Mouse (Mus musculus) limb, embryonic 11.5 days (tissue): Measurements from ENCODE around the gene Oard1. TPM values are rescaled to one million over a fixed set of nuclear protein-coding genes. Genes with fewer than 3 reads are reported as not detected.

Experiments
- ATAC-seq: fragments of 200-750 bp; cut with Nextera tagmentation; 2 replicates; pipeline ENCODE4 v1.8.0; 2017; ENCODE audit warnings: low read depth; ENCODE audit not compliant: insufficient number of reproducible peaks, low FRiP score, low TSS enrichment
- DNase-seq: peaks from one replicate; pipeline ENCODE4 v3.0.0-alpha.2; 2015; ENCODE audit warnings: low spot score
- H3K27ac ChIP-seq: fragments of 300-500 bp; sonication (generic); replicated peaks from 2 replicates; pipeline ENCODE4 v1.5.1; 2014; ENCODE audit warnings: low read depth, mild to moderate bottlenecking, low read length
- H3K27me3 ChIP-seq: fragments of 300-500 bp; sonication (generic); 2 replicates; pipeline ENCODE4 v1.6.1; 2014; ENCODE audit warnings: mild to moderate bottlenecking, low read length, mixed read lengths; ENCODE audit not compliant: control insufficient read depth, insufficient read depth
- H3K36me3 ChIP-seq: fragments of 300-500 bp; sonication (generic); 2 replicates; pipeline ENCODE4 v1.6.1; 2014; ENCODE audit warnings: mild to moderate bottlenecking, low read length, moderate library complexity, mixed read lengths; ENCODE audit not compliant: control insufficient read depth, insufficient read depth
- H3K4me1 ChIP-seq: fragments of 300-500 bp; sonication (generic); 2 replicates; pipeline ENCODE4 v1.6.1; 2014; ENCODE audit warnings: low read length, mixed read lengths; ENCODE audit not compliant: control insufficient read depth, insufficient read depth
- H3K4me2 ChIP-seq: fragments of 300-500 bp; sonication (generic); 2 replicates; pipeline ENCODE4 v1.6.1; 2014; ENCODE audit warnings: low read depth, mild to moderate bottlenecking, moderate library complexity; ENCODE audit not compliant: severe bottlenecking
- H3K4me3 ChIP-seq: fragments of 300-500 bp; sonication (generic); 2 replicates; pipeline ENCODE4 v1.5.1; 2014; ENCODE audit warnings: low read depth, low read length
- H3K9ac ChIP-seq: fragments of 300-500 bp; sonication (generic); 2 replicates; pipeline ENCODE4 v1.6.1; 2014; ENCODE audit warnings: mild to moderate bottlenecking, low read length
- H3K9me3 ChIP-seq: fragments of 300-500 bp; sonication (generic); 2 replicates; pipeline ENCODE4 v1.6.1; 2016; ENCODE audit warnings: low read length; ENCODE audit not compliant: control insufficient read depth
- WGBS: fragments of 180-500 bp; shearing (Covaris S2); extraction: QIAGEN DNeasy Blood & Tissue Kit; methylation state at CpG from one replicate; pipeline ENCODE4 v1.1.7; 2014; 5-methylcytosine and 5-hydroxymethylcytosine counted together
- polyA plus RNA-seq: library from polyadenylated mRNA; unstranded; fragments of >200 nt; fragmentation: Nextera tagmentation; extraction: Ambion mirVana; gene quantifications from 2 replicates; pipeline ENCODE4 v1.2.1, GENCODE M21; 2014

Gene Oard1
- polyA plus RNA-seq, 1 experiment from 2014 or later, result 71.6 TPM

- ATAC-seq, result no peak
Observed at GRCm38 (mm10) chr17:48372987-48373386, 36.8 kb upstream of the Oard1 start.

GRCm38 (mm10) chr17:48376102-48376501 lies 33.7 kb upstream of the Oard1 start:
- ATAC-seq (no peak), DNase-seq (no peak)
- Histone ChIP-seq H3K27ac (no peak overlapping the region), H3K9me3 (no peaks in the 10 kb centered on the region), H3K4me3 (no peak overlapping the region), H3K9ac (no peak overlapping the region), H3K4me1 (no peaks in the 10 kb centered on the region), H3K36me3 (no peaks in the 10 kb centered on the region), H3K4me2 (no peak overlapping the region), H3K27me3 (no peaks in the 10 kb centered on the region)
- WGBS, result 95% methylated on average over 1 of the region's 1 CpGs

More at GRCm38 (mm10) chr17:48372987-48373386, 36.8 kb upstream of the Oard1 start:
- Histone ChIP-seq H3K4me3 (no peak overlapping the region), H3K9ac (no peak overlapping the region), H3K9me3 (no peaks in the 10 kb centered on the region), H3K27ac (no peak overlapping the region), H3K4me1 (no peaks in the 10 kb centered on the region), H3K4me2 (no peak overlapping the region), H3K27me3 (no peaks in the 10 kb centered on the region), H3K36me3 (no peaks in the 10 kb centered on the region)
- no peak for DNase-seq
- 87% methylated on average over 8 of the region's 8 CpGs for whole genome bisulfite sequencing

GRCm38 (mm10) chr17:48379050-48379449 lies 30.8 kb upstream of the Oard1 start:
- DNase-seq (no peak), ATAC-seq (no peak)
- no peaks in the 10 kb centered on the region for H3K27me3 ChIP-seq
- no peak overlapping the region for H3K9ac ChIP-seq
- H3K27ac ChIP-seq, result no peak overlapping the region
- H3K4me1 ChIP-seq, result no peaks in the 10 kb centered on the region
- H3K4me3 ChIP-seq, result no peak overlapping the region
- H3K9me3 ChIP-seq, result no peaks in the 10 kb centered on the region
- H3K36me3 ChIP-seq, result no peaks in the 10 kb centered on the region
- no peak overlapping the region for H3K4me2 ChIP-seq

GRCm38 (mm10) chr17:48385786-48386461 lies 23.9 kb upstream of the Oard1 start:
- DNase-seq, result no peak
- no peaks in the 10 kb centered on the region for H3K27me3 ChIP-seq
- no peak overlapping the region for H3K9ac ChIP-seq
- no peaks in the 10 kb centered on the region for H3K9me3 ChIP-seq
- H3K36me3 ChIP-seq, result peaks cover 19% of the 10 kb centered on the region
- H3K27ac ChIP-seq, result no peak overlapping the region
- no peak overlapping the region for H3K4me2 ChIP-seq
- H3K4me1 ChIP-seq, result no peaks in the 10 kb centered on the region
- no peak overlapping the region for H3K4me3 ChIP-seq
- WGBS, result 83% methylated on average over 2 of the region's 2 CpGs
- no peak for ATAC-seq

GRCm38 (mm10) chr17:48388666-48389065 lies 21.1 kb upstream of the Oard1 start:
- Histone ChIP-seq H3K4me2 (no peak overlapping the region), H3K27ac (no peak overlapping the region), H3K9ac (no peak overlapping the region), H3K27me3 (no peaks in the 10 kb centered on the region), H3K9me3 (no peaks in the 10 kb centered on the region), H3K4me3 (no peak overlapping the region), H3K4me1 (no peaks in the 10 kb centered on the region), H3K36me3 (peaks cover 31% of the 10 kb centered on the region)
- WGBS, result 86% methylated on average over 2 of the region's 2 CpGs
- DNase-seq, result no peak
- ATAC-seq, result no peak

- Histone ChIP-seq H3K9me3 (no peaks in the 10 kb centered on the region), H3K27me3 (no peaks in the 10 kb centered on the region), H3K27ac (no peak overlapping the region), H3K9ac (no peak overlapping the region), H3K4me3 (no peak overlapping the region), H3K36me3 (peaks cover 36% of the 10 kb centered on the region), H3K4me2 (no peak overlapping the region), H3K4me1 (no peaks in the 10 kb centered on the region)
- WGBS, result 91% methylated on average over 5 of the region's 5 CpGs
- DNase-seq, result no peak
- ATAC-seq, result no peak
Observed at GRCm38 (mm10) chr17:48389442-48389841, 20.4 kb upstream of the Oard1 start.

GRCm38 (mm10) chr17:48391446-48391845 lies 18.4 kb upstream of the Oard1 start:
- no peak overlapping the region for H3K4me2 ChIP-seq
- 92% methylated on average over 5 of the region's 5 CpGs for WGBS
- H3K36me3 ChIP-seq, result peaks cover 40% of the 10 kb centered on the region
- no peaks in the 10 kb centered on the region for H3K27me3 ChIP-seq
- no peak overlapping the region for H3K27ac ChIP-seq
- DNase-seq, result no peak
- H3K9ac ChIP-seq, result no peak overlapping the region
- H3K4me3 ChIP-seq, result no peak overlapping the region
- H3K9me3 ChIP-seq, result no peaks in the 10 kb centered on the region
- no peaks in the 10 kb centered on the region for H3K4me1 ChIP-seq
- no peak for ATAC-seq

GRCm38 (mm10) chr17:48392616-48393015 lies 17.2 kb upstream of the Oard1 start:
- no peak overlapping the region for H3K27ac ChIP-seq

GRCm38 (mm10) chr17:48401710-48402109 lies 8.1 kb upstream of the Oard1 start:
- no peak for ATAC-seq
- WGBS, result 89% methylated on average over 4 of the region's 4 CpGs
- Histone ChIP-seq H3K4me2 (no peak overlapping the region), H3K36me3 (peaks cover 12% of the 10 kb centered on the region), H3K9ac (no peak overlapping the region), H3K27me3 (no peaks in the 10 kb centered on the region), H3K9me3 (no peaks in the 10 kb centered on the region), H3K4me3 (no peak overlapping the region), H3K4me1 (no peaks in the 10 kb centered on the region), H3K27ac (no peak overlapping the region)
- no peak for DNase-seq

More at GRCm38 (mm10) chr17:48392616-48393015, 17.2 kb upstream of the Oard1 start:
- Histone ChIP-seq H3K9me3 (no peaks in the 10 kb centered on the region), H3K4me2 (no peak overlapping the region), H3K27me3 (no peaks in the 10 kb centered on the region), H3K4me3 (no peak overlapping the region), H3K9ac (no peak overlapping the region), H3K4me1 (no peaks in the 10 kb centered on the region), H3K36me3 (peaks cover 37% of the 10 kb centered on the region; the same call in 1 of the 2 replicates)
- ATAC-seq (no peak), DNase-seq (no peak)
- WGBS, result 96% methylated on average over 3 of the region's 3 CpGs
